Mouse (Mus musculus): ENCODE data around the gene Cldn9.

The Cldn9 gene

GRCm38 (mm10) chr17:23680336-23680735 lies 3.5 kb downstream of the Cldn9 start:
- DNase-seq: no peak

GRCm38 (mm10) chr17:23679127-23679835 lies 4.5 kb downstream of the Cldn9 start, which contains the start of gene Cldn6:
Gene Cldn6 (plus strand): TSS chr17:23679249.
- DNase-seq: no peak

- DNase-seq: peak; percentile 88 to 93
Measured at GRCm38 (mm10) chr17:23677236-23677679, 6.6 kb downstream of the Cldn9 start, which contains the start of gene Tnfrsf12a. Gene Tnfrsf12a (minus strand): TSS chr17:23677468.

GRCm38 (mm10) chr17:23676473-23677031 lies 7.3 kb downstream of the Cldn9 start:
- DNase-seq: peak; percentile 68 to 84

- DNase-seq: peak; percentile 60 to 75
Measured at GRCm38 (mm10) chr17:23675564-23676281, 8.1 kb downstream of the Cldn9 start.

GRCm38 (mm10) chr17:23675127-23675526 lies 8.7 kb downstream of the Cldn9 start:
- peak; percentile 66 to 84 for DNase-seq

GRCm38 (mm10) chr17:23674271-23674952 lies 9.4 kb downstream of the Cldn9 start:
- DNase-seq: peak; percentile 60 to 66

GRCm38 (mm10) chr17:23673424-23674073 lies 10.3 kb downstream of the Cldn9 start, which contains the start of the genes Hcfc1r1 and Thoc6:
Gene Hcfc1r1 (plus strand): TSS chr17:23673596.
Gene Thoc6 (minus strand): TSS chr17:23673882.
- peak; percentile 96 to 97 for DNase-seq

GRCm38 (mm10) chr17:23672761-23673160 lies 11.1 kb downstream of the Cldn9 start:
- DNase-seq: no peak

- no peak for DNase-seq
Measured at GRCm38 (mm10) chr17:23671519-23671918, 12.3 kb downstream of the Cldn9 start.

- DNase-seq: no peak
Measured at GRCm38 (mm10) chr17:23670516-23671074, 13.2 kb downstream of the Cldn9 start.

- no peak for DNase-seq
Measured at GRCm38 (mm10) chr17:23665511-23665910, 18.3 kb downstream of the Cldn9 start.

GRCm38 (mm10) chr17:23664556-23665021 lies 19.2 kb downstream of the Cldn9 start:
- DNase-seq: peak in 1 of 2 experiments; percentile 31

GRCm38 (mm10) chr17:23661526-23661925 lies 22.3 kb downstream of the Cldn9 start:
- DNase-seq: peak in 1 of 2 experiments; percentile 42

GRCm38 (mm10) chr17:23660876-23661200 lies 23.0 kb downstream of the Cldn9 start:
- DNase-seq: no peak

- peak; percentile 58 to 77 for DNase-seq
Measured at GRCm38 (mm10) chr17:23660117-23660875, 23.5 kb downstream of the Cldn9 start, which contains the start of gene Bicdl2. Gene Bicdl2 (plus strand): TSS chr17:23660506.

- no peak for DNase-seq
Measured at GRCm38 (mm10) chr17:23658450-23658849, 25.4 kb downstream of the Cldn9 start.

GRCm38 (mm10) chr17:23654410-23654809 lies 29.4 kb downstream of the Cldn9 start:
- DNase-seq: no peak

GRCm38 (mm10) chr17:23654001-23654400 lies 29.8 kb downstream of the Cldn9 start:
- no peak for DNase-seq

GRCm38 (mm10) chr17:23653324-23653723 lies 30.5 kb downstream of the Cldn9 start:
- DNase-seq: no peak

GRCm38 (mm10) chr17:23651363-23651762 lies 32.5 kb downstream of the Cldn9 start:
- DNase-seq: no peak
